Mouse (Mus musculus): ENCODE measurements around the gene Calm5.
A peak's percentile ranks its signal among the peaks of the same experiment; 100 is the strongest.
"Not testable (repeated sequence)": the region's sequence is repeated elsewhere in the genome, so short reads cannot be mapped to it uniquely, and the experiment has no call there.

Gene Calm5

GRCm38 (mm10) chr13:3866355-3867052, 12.5 kb downstream of the Calm5 start:
- no peak for DNase-seq

- no peak for DNase-seq
Measured at GRCm38 (mm10) chr13:3867158-3867557, 13.2 kb downstream of the Calm5 start.

DNA sequence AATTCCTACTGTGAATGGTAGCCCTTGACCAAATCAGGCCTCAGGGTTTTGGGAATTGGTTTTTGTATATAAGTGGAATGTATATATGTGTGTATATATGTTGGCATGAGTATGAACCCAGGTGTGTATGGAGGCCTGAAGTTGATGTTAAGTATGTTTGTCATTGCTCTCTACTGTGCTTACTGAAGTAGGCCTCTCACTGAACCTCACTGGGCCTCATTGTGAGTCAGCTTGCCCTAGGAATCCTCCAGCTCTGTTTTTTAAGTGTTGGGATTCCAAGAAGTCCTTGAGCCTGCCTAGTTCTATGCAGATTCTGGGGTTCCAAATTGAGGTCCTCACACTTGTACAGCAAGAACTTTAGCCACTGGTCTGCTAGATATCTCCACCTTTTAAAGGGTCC, 15.9 kb downstream of the Calm5 start:
- DNase-seq = no peak

DNA sequence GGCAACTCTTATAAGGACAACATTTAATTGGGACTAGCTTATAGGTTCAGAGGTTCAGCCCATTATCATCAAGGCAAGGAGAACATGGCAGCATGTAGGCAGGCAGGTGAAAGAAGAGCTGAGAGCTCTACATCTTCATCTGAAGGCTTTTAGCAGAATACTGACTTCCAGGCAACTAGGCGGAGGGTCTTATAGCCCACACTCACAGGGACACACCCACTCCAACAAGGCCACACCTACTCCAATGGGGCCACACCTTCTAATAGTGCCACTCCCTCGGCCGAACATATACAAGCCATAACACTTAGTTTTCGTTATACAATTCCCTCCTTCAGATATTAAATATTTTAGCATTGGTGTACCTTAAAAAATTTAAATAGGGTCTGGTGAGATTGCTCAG, 18.9 kb downstream of the Calm5 start:
- no peak for DNase-seq

DNA sequence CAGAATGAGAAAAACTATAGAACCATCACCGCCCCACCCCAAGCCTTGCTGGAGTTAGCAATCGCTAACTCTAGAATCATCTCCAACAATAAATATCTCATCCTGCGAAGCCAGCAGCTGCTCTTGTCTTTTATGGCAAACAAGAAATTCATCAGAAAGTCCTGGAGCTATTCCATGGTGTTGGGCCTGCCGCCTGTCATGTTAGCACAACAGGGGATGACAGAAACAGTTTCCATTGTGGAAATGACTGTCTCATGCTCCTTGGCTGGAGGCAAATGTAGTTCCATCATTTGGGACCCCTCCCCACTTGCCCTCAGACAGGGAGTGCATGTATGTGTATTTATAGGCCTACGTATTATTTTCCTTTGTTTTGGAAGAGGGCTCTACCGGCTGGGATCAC, 22.5 kb downstream of the Calm5 start:
- no peak for DNase-seq

- DNase-seq = no peak
Measured at GRCm38 (mm10) chr13:3877185-3877584, 23.2 kb downstream of the Calm5 start.

GRCm38 (mm10) chr13:3877679-3878220, 23.8 kb downstream of the Calm5 start:
- DNase-seq = no peak

DNA sequence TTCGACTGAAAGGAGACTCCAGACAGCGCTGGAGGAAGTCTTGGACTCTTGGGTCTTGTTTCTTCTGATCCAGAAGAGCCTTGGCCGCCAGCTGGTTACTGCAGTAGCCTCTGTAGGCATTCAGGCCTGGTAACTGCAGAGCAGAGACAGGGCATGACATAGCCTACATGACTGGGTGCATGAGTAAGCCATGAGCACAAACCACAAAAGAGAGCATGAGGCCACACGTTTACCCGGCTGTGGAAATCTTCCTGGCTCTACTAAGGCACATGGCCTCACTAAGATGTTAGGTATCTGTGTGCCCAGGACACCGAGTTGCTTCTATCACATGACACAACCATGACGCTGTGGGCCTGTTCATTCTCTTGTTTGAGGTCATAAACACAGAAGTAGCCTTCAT, 32.7 kb downstream of the Calm5 start:
- DNase-seq = no peak

- DNase-seq = peak; percentile 36 to 52
Measured at GRCm38 (mm10) chr13:3889111-3889510, 35.1 kb downstream of the Calm5 start.

- no peak for DNase-seq
Measured at GRCm38 (mm10) chr13:3890061-3890460, 36.1 kb downstream of the Calm5 start.

GRCm38 (mm10) chr13:3891479-3892087, 37.6 kb downstream of the Calm5 start:
- peak; percentile 67 to 74 for DNase-seq

GRCm38 (mm10) chr13:3892601-3893000, 38.6 kb downstream of the Calm5 start:
- no peak for DNase-seq

GRCm38 (mm10) chr13:3893126-3893734, 39.3 kb downstream of the Calm5 start:
- peak; percentile 95 to 97 for DNase-seq

- peak in 1 of 2 experiments; percentile 36 for DNase-seq
Measured at GRCm38 (mm10) chr13:3894549-3894948, 40.6 kb downstream of the Calm5 start.

GRCm38 (mm10) chr13:3895397-3895980, 41.5 kb downstream of the Calm5 start:
- DNase-seq = no peak

DNA sequence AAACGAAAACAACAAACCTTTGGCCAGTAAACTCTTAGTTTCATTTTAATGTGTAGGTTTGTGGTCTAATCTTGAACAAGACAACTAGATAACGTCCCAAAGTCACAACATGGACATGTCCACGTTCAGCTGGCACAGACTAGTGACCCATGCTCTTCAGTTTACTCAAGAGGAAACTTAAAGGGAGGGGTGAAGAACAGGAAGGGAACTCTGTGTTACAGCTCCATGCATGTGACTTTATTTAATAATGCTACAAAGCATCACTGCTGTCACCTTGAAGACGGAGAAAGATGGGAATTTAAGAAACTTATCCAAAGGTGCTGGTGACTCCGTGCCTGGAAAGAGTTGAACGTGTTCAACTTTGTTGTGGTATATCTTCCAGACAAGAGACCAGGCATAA, 42.1 kb downstream of the Calm5 start:
- no peak for DNase-seq

- peak; percentile 84 to 85 for DNase-seq
Measured at GRCm38 (mm10) chr13:3896913-3897312, 42.9 kb downstream of the Calm5 start.

- not testable (repeated sequence) for DNase-seq
Measured at GRCm38 (mm10) chr13:3898202-3898601, 44.2 kb downstream of the Calm5 start.

GRCm38 (mm10) chr13:3899301-3899700, 45.3 kb downstream of the Calm5 start:
- DNase-seq = no peak

Measured in kidney, postnatal 36 days (tissue).